Mouse (Mus musculus): ENCODE measurements around the gene Gm3486.
A peak's percentile ranks its signal among the peaks of the same experiment; 100 is the strongest.
"Not testable (repeated sequence)": the region's sequence is repeated elsewhere in the genome, so short reads cannot be mapped to it uniquely, and the experiment has no call there.

Gm3486 gene

GRCm38 (mm10) chr14:41489385-41489784, at the start of gene Gm3486:
TSS of gene Gm3486 (minus strand) at chr14:41489485.
- DNase-seq (ENCODE audit: low spot score in 2 of 2): not testable (repeated sequence)

GRCm38 (mm10) chr14:41524695-41525094, 35.4 kb upstream of the Gm3486 start:
- DNase-seq (ENCODE audit: low spot score in 2 of 2): not testable (repeated sequence)

GRCm38 (mm10) chr14:41520683-41521082, 31.4 kb upstream of the Gm3486 start:
- peak in 1 of 2 experiments; percentile 57 for DNase-seq (ENCODE audit: low spot score in 2 of 2)

- not testable (repeated sequence) for DNase-seq (ENCODE audit: low spot score in 2 of 2)
Measured at GRCm38 (mm10) chr14:41453418-41453817, 35.9 kb downstream of the Gm3486 start, which contains the start of gene Gm7954. TSS of gene Gm7954 (minus strand) at chr14:41453518.
